Mouse (Mus musculus) right cerebral cortex, postnatal 14 days (tissue): ENCODE results near the gene Tmod2.

Experiments
- DNase-seq: peaks from one replicate; pipeline ENCODE4 v3.0.0; 2022

The Tmod2 gene

GRCm38 (mm10) chr9:75600166-75600934 lies 10.8 kb downstream of the Tmod2 start:
- peak; percentile 21 for DNase-seq

DNA sequence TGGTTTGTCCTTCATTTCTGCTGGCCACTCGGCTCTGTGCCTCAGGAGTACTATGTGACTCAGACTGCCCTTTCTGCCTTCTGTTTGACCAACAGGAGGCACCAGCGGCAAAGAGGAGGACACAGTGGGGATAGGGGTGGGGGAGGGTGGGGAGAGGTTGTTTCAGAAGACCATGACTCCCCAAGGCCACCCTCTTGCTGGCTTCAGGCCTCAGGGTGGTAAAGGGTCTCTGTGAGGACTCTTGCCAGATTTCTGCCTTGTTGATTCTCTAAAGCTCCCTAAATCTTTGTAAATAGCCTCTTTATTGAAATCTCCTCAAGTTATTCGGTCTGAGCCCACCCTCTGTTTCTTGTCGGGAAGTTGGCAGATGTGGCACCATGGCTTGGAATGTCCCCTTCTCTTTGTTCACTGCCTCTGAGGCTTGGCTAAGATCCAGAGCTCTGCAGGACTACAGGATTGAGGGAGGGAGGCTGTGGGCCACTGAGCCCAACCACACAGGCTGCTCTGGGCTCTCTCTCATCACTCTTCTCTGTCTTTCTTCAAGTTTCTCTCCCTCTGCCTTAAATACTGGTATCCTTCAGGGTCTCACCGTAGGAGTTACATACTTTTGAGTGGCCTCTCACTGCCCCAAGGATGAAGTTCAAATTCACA lies 11.8 kb downstream of the Tmod2 start:
- DNase-seq = peak; percentile 44

DNA sequence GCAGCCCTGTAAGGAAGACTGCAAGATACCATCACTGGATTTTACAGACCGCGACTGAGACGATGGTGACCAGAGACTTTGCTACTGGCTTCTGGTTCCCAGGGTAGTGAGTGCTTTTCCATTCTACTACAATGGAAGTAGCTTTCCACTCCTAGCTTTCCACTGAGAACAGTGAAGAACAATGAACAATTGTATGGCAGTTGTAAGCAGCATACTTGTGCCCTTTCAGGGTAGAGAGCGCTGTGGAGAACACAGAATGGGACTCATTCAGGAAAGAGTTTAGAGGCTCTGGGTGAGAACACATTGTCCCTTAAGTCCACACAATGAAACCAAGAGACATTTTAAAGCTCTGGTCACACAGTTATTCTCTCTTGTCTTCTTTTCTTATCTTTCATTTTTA lies 13.5 kb downstream of the Tmod2 start:
- DNase-seq = no peak

DNA sequence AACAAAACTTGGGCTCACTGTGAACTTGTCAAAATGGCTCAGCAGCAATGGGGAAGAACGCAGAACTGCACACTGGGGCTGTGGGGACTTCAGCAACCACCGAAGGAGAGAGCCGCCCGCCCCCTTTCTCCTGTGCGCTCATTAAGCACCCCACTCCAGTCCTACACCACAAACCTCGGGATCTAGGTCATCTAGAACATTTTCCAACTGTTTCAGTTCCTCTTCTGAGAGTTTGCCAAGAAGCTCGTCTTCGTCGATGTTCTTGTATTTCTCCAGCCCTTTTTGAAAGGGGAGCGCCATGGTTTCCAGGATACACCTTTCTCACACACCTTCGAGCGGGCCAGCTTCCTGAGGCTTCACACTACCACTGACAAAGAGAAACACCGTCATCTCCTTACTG lies 14.1 kb downstream of the Tmod2 start:
- DNase-seq = no peak

DNA sequence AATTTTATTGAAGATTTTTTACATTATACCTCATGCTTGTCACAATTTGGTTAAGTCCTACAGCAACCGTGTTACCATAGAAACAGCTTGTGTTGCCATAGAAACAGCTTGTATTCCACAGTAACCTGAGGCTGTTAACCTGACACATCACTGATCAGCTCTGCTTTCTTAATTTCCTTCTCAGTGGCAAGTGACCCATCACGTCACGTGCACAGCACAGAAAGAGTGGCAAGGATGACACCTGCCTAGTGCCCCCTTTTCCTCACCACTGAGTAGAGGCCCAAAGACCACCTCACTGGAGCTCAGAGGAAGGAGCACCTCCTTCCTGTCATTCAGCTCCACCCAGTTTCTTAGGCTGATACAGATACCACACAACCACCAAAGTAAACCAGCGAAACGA lies 17.6 kb downstream of the Tmod2 start:
- DNase-seq = no peak

DNA sequence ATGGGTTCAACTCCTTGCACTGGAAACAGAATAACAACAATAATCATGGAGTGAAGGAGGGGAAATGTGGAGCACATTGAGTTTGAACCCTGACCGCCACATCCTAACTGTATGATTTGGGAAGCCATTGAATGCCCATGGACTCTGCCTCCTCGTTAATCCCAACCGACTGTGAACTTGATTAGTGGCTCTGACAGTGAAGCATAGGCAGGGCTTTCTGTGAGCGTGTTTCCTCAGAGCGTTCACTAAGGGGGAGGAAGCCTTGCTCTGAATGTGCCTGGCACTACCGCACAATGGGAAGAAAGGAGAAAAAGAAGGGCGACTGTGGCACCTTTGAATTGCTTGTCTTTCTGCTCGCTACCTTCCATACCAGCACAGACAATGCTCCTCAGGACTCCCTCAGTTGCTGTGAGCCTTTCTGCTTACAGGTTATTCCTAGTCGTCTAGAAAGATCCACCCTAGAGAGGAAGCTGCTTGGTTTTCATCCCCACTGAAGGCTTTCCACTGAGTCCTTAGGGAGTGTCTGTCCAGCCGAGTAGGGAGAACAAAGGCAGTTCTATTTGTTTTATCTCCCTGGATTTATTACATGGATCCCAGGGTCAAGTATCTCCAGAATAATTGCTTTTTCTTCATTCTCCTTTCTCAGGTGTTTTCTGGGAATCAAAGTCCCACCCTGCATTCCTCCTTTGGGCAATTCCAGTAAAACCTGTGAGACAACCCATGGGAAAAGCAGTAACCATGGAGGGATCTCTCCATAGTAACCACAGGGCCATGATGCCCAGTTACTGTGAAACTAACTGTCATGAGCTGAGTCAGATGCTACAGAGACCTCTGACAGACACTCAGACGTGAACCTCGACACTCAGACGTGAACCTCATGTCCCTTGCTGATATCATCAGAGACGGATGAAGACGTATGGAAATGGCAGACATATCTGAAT lies 21.0 kb downstream of the Tmod2 start:
- DNase-seq = no peak

GRCm38 (mm10) chr9:75581694-75582350 lies 29.3 kb downstream of the Tmod2 start:
- no peak for DNase-seq

DNA sequence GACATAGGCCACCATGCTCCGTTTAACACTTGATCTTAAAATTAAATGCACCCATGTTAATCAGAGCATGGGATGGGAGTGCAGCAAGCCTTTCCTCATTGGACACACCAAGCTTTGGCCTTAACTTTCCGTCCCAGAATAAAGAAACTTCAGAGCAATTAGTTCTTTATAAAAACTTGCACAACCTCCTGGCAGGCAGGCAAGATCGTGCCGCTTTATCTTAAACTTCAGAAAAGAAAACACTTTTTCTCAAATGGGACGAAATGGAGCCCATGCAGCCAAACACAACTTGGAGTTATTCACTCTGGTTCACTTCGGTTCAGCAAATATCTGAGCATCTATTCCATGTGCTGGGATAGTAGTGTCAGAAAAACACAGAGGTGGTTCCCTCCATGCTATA lies 31.8 kb downstream of the Tmod2 start:
- no peak for DNase-seq

GRCm38 (mm10) chr9:75571036-75571942 lies 39.8 kb downstream of the Tmod2 start:
- no peak for DNase-seq

DNA sequence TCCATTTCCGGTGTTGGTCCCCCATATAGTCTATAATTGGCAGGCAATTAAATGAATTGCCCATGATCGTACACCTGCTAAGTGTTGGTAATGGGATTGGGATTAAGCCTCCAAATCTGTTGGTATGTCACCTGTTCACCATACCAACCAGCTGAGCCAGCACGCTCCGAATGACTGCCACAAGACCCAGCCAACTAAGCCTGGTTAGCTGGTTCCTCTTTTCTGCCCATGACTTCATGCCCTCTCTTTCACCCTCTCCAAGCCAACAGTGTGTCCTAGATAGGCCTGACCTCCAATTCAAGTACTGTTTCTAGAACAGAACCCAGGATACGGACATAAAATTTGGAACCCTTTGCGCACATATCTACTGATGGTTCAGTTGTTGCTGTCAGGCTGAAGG lies 42.7 kb downstream of the Tmod2 start:
- no peak for DNase-seq

GRCm38 (mm10) chr9:75564892-75565291 lies 46.2 kb downstream of the Tmod2 start:
- no peak for DNase-seq

DNA sequence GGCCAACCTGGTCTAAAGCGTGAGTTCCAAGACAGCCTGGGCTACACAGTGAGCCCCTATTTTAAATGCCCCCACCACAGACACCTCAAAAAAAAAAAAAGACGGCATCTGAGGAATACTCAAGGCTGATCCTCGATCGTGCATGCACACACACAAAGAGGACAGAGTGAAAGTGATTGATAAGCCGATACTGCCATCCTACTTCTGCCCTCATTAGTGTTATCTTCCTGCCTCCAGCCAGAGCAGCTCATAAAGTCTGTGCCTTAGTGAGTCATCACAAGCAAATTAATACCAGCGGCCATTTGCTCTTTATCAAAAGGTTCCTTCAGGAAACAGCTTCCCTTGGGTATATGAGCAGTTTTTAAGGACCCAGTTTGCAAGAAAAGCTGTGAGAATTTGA lies 47.5 kb downstream of the Tmod2 start:
- DNase-seq = no peak

DNA sequence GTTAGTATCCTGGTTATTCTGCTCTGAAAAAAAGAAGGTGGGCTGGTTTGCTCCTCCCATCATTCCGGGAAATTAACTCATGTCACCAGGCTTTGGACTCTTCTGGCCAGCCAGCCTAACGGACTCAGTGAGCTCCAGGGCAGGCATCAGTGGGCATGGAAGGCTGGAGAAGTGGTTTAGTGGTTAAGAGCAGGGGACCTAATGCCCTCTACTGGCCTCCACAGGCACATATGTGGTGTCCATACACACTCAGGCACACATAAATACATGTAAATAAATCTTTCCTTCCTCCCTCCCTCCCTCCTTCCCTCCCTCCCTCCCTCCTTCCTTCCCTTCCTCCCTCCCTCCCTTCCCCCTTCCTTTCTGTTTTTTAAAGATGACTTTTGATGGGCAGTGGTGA lies 47.9 kb downstream of the Tmod2 start:
- no peak for DNase-seq

DNA sequence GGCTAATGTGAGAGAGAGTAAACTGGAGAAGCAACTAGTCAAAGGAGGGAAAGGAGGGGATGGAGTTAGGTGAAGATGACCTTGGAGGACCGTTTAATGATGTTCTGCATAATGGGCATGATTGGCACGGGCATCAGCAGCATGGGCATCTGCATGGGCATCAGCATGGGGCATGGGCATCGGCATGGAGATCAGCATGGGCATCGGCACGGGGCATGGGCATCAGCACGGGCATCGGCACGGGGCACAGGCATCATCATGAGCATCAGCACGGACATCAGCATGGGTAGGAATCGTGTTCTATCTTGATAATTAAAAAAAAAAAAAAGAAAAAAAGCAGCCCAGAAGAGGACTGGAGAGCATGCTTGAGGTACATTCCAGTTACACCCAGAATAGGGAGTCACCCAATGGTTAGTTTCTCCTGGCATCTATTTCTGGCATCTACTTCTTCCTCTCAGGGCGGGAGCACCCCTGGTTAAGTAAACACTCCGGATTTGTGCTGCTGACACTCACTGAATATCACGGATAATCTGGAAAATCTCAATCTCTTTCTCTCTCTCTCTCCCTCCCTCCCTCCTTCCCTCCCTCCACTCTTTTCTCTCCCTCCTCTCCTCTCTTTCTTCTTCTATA lies 50.0 kb downstream of the Tmod2 start:
- no peak for DNase-seq

GRCm38 (mm10) chr9:75560353-75560752 lies 50.8 kb downstream of the Tmod2 start:
- DNase-seq = no peak

DNA sequence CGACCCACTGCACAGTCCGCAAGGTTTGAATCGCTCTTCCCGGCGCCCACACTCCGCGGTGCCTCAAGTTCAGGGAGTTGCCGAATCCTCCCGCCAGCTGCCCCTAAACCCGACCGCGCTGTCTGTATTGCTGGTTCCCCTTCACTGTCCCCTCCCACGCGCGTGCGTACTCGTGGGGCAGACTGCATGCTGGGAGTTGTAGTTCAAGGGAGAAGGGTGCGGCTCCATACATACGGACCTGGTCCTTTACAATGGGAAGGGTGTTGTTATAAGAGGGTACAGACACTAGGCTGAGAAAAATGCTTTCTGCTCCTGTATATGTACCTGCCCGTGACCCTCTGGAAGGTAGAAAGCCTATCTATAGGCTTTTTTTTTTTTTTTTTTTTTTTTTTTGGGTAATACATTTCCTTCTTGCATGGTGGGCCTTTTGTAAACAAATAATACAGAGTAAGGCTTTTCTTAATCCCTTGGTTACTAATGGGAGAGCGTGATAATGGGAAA lies 51.6 kb downstream of the Tmod2 start, which contains the start of gene Tmod3:
Tmod3 (minus strand) TSS at position 146 of the 501 bp plus-strand sequence.
- peak; percentile 94 for DNase-seq

GRCm38 (mm10) chr9:75558812-75559511 lies 52.2 kb downstream of the Tmod2 start:
- DNase-seq = no peak

- no peak for DNase-seq
Measured at GRCm38 (mm10) chr9:75558360-75558759, 52.8 kb downstream of the Tmod2 start.

GRCm38 (mm10) chr9:75553719-75554118 lies 57.4 kb downstream of the Tmod2 start:
- DNase-seq = no peak

DNA sequence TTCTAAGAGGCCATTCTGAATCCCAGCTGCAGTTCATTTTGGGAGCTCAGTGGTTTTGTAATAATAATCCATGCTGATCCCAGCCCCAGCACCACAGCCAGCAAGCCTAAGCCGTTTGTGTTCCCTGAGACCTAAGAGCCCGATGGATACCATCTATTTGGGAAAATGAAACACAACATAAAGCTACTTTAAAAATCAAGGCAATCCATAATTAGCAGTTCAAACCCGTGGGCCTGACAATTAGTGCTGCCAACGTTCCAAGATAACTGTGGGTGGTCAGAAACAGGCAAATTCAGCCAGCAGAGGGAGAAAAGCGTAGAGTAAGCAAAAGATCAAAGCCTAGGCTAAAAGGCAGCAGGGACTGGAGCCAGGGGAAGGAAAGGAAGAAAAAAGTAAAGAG lies 59.8 kb downstream of the Tmod2 start:
- no peak for DNase-seq
